ENCODE assay signal across 8 mouse cellular contexts in genomic region chr11:59664818-59665217, GRCm38 (mm10). TPM values are rescaled to one million over a fixed set of nuclear protein-coding genes. Genes with fewer than 3 reads are reported as not detected.
A peak's percentile ranks its signal among the peaks of the same experiment; 100 is the strongest.
DNase-seq lines count a peak whose midpoint lies in the region; ATAC-seq and TF ChIP-seq lines count a peak whose summit lies in the region.

No protein-coding gene starts in this region.

- no peak overlapping the region for H3K27ac ChIP-seq in forebrain, embryonic 10.5 days
- H3K27ac ChIP-seq in forebrain, embryonic 11.5 days (ENCODE audit: low read depth, low read length), result no peak overlapping the region
- H3K27ac ChIP-seq in embryonic facial prominence, embryonic 13.5 days, result no peak overlapping the region
- H3K27ac ChIP-seq in heart, embryonic 14.5 days (replicated peaks in 1 of 2; ENCODE audit: control insufficient read depth in 1 of 2, insufficient read depth in 1 of 2, low read depth in 2 of 2, low read length in 2 of 2), result peak overlapping the region; percentile 84 to 93
- peak overlapping the region; percentile 93 for H3K27ac ChIP-seq in kidney, embryonic 16.5 days (ENCODE audit: low read length)
- no peak overlapping the region for H3K27ac ChIP-seq in liver, embryonic 14.5 days

- no peaks in the 10 kb centered on the region for H3K9me3 ChIP-seq in forebrain, embryonic 10.5 days
- H3K9me3 ChIP-seq in forebrain, embryonic 11.5 days (ENCODE audit: control insufficient read depth, low read length), result no peaks in the 10 kb centered on the region
- H3K9me3 ChIP-seq in embryonic facial prominence, embryonic 13.5 days, result no peaks in the 10 kb centered on the region
- no peaks in the 10 kb centered on the region for H3K9me3 ChIP-seq in heart, embryonic 14.5 days (ENCODE audit: control insufficient read depth, low read length)
- no peaks in the 10 kb centered on the region for H3K9me3 ChIP-seq in kidney, embryonic 16.5 days (ENCODE audit: low read length)
- no peaks in the 10 kb centered on the region for H3K9me3 ChIP-seq in liver, embryonic 14.5 days (ENCODE audit: control insufficient read depth, low read length)

- no peak for DNase-seq in forebrain, embryonic 10.5 days (ENCODE audit: extremely low spot score, low spot score)
- no peak for DNase-seq in forebrain, embryonic 11.5 days (ENCODE audit: low spot score)
- no peak for DNase-seq in liver, embryonic 14.5 days (ENCODE audit: low read depth in 3 of 3, low spot score in 3 of 3)
- peak; percentile 51 for DNase-seq in right cerebral cortex, adult 18-20 months
- no peak for DNase-seq in ovary, postnatal 14 days (ENCODE audit: low spot score)

- peaks cover 18% of the 10 kb centered on the region for H3K27me3 ChIP-seq in forebrain, embryonic 10.5 days (ENCODE audit: poor library complexity, severe bottlenecking)
- H3K27me3 ChIP-seq in forebrain, embryonic 11.5 days (ENCODE audit: control insufficient read depth, insufficient read depth, low read length), result peaks cover 2% of the 10 kb centered on the region; the same call in 1 of the 2 replicates
- H3K27me3 ChIP-seq in embryonic facial prominence, embryonic 13.5 days, result no peaks in the 10 kb centered on the region
- H3K27me3 ChIP-seq in heart, embryonic 14.5 days (ENCODE audit: control insufficient read depth, insufficient read depth, low read length), result no peaks in the 10 kb centered on the region
- no peaks in the 10 kb centered on the region for H3K27me3 ChIP-seq in kidney, embryonic 16.5 days (ENCODE audit: insufficient read depth, low read length)
- no peaks in the 10 kb centered on the region for H3K27me3 ChIP-seq in liver, embryonic 14.5 days (ENCODE audit: control insufficient read depth, insufficient read depth, low read length)

- WGBS in forebrain, embryonic 10.5 days, result 57% methylated on average over 3 of the region's 3 CpGs
- 58% methylated on average over 3 of the region's 3 CpGs for WGBS in forebrain, embryonic 11.5 days
- WGBS in embryonic facial prominence, embryonic 13.5 days, result 23% methylated on average over 3 of the region's 3 CpGs
- 4% methylated on average over 3 of the region's 3 CpGs for WGBS in heart, embryonic 14.5 days
- 29% methylated on average over 3 of the region's 3 CpGs for WGBS in kidney, embryonic 16.5 days
- 57% methylated on average over 3 of the region's 3 CpGs for WGBS in liver, embryonic 14.5 days (ENCODE audit: insufficient replicate concordance)

- no peak for TF ChIP-seq EP300 in liver, embryonic 14.5 days (IDR thresholded peaks at IDR 0.05; ENCODE audit: low read depth)

- H3K36me3 ChIP-seq in forebrain, embryonic 10.5 days (replicated peaks), result no peaks in the 10 kb centered on the region; the same call in 1 of the 2 replicates
- no peaks in the 10 kb centered on the region for H3K36me3 ChIP-seq in forebrain, embryonic 11.5 days (ENCODE audit: control insufficient read depth, insufficient read depth, low read length)
- 0 out of 2 replicates have a peak, but pooled peaks cover 3% of the 10 kb centered on the region for H3K36me3 ChIP-seq in embryonic facial prominence, embryonic 13.5 days
- H3K36me3 ChIP-seq in heart, embryonic 14.5 days (ENCODE audit: control insufficient read depth, insufficient read depth, low read length), result no peaks in the 10 kb centered on the region
- H3K36me3 ChIP-seq in kidney, embryonic 16.5 days (ENCODE audit: insufficient read depth, low read length), result no peaks in the 10 kb centered on the region
- no peaks in the 10 kb centered on the region for H3K36me3 ChIP-seq in liver, embryonic 14.5 days (replicated peaks; ENCODE audit: control insufficient read depth, insufficient read depth, low read depth)

- no peak for ATAC-seq in forebrain, embryonic 11.5 days (replicated peaks; ENCODE audit: low FRiP score)
- ATAC-seq in embryonic facial prominence, embryonic 13.5 days (ENCODE audit: insufficient number of reproducible peaks, insufficient read depth, low FRiP score, low TSS enrichment, low read depth), result no peak
- ATAC-seq in heart, embryonic 14.5 days (ENCODE audit: insufficient number of reproducible peaks, insufficient read depth, low FRiP score, low read depth), result peak; percentile 60
- 0 out of 2 replicates have a peak, but pooled peaks have one; percentile 13 for ATAC-seq in kidney, embryonic 16.5 days (ENCODE audit: low FRiP score, low TSS enrichment)
- no peak for ATAC-seq in liver, embryonic 14.5 days (ENCODE audit: insufficient read depth)

- TF ChIP-seq CTCF in liver, embryonic 14.5 days (IDR thresholded peaks at IDR 0.05; ENCODE audit: low read depth), result no peak

- H3K4me3 ChIP-seq in forebrain, embryonic 10.5 days, result peak overlapping the region; percentile 15; the same call in 1 of the 2 replicates
- no peak overlapping the region for H3K4me3 ChIP-seq in forebrain, embryonic 11.5 days (ENCODE audit: low read depth, low read length)
- peak overlapping the region; percentile 82; the same call in 1 of the 2 replicates for H3K4me3 ChIP-seq in embryonic facial prominence, embryonic 13.5 days
- H3K4me3 ChIP-seq in heart, embryonic 14.5 days (ENCODE audit: control insufficient read depth in 1 of 2, insufficient read depth in 1 of 2, low read depth in 1 of 2, low read length in 2 of 2), result peak overlapping the region in 1 of 2 experiments; percentile 76; a peak in 1 of 4 replicates
- peak overlapping the region; percentile 75; the same call in 1 of the 2 replicates for H3K4me3 ChIP-seq in kidney, embryonic 16.5 days (ENCODE audit: low read length)
- no peak overlapping the region for H3K4me3 ChIP-seq in liver, embryonic 14.5 days (ENCODE audit: insufficient read depth in 1 of 2, low read depth in 2 of 2, low read length in 2 of 2)

- no peak overlapping the region for H3K9ac ChIP-seq in forebrain, embryonic 11.5 days (ENCODE audit: low read length)
- no peak overlapping the region for H3K9ac ChIP-seq in embryonic facial prominence, embryonic 13.5 days
- H3K9ac ChIP-seq in heart, embryonic 14.5 days (ENCODE audit: low read length), result peak overlapping the region; percentile 87
- 0 out of 2 replicates have a peak overlapping the region, but pooled peaks have one; percentile 28 for H3K9ac ChIP-seq in kidney, embryonic 16.5 days (replicated peaks; ENCODE audit: low read length)
- H3K9ac ChIP-seq in liver, embryonic 14.5 days (replicated peaks), result no peak overlapping the region

- no peak overlapping the region for H3K4me2 ChIP-seq in forebrain, embryonic 11.5 days (ENCODE audit: low read depth, low read length, severe bottlenecking)
- peak overlapping the region; percentile 86 for H3K4me2 ChIP-seq in embryonic facial prominence, embryonic 13.5 days
- peak overlapping the region; percentile 92 for H3K4me2 ChIP-seq in heart, embryonic 14.5 days (ENCODE audit: low read length)
- H3K4me2 ChIP-seq in kidney, embryonic 16.5 days (replicated peaks; ENCODE audit: low read depth, low read length), result peak overlapping the region; percentile 92
- 0 out of 2 replicates have a peak overlapping the region, but pooled peaks have one; percentile 4 for H3K4me2 ChIP-seq in liver, embryonic 14.5 days (ENCODE audit: low read depth)

- peaks cover 40% of the 10 kb centered on the region for H3K4me1 ChIP-seq in forebrain, embryonic 10.5 days
- peaks cover 15% of the 10 kb centered on the region for H3K4me1 ChIP-seq in forebrain, embryonic 11.5 days (replicated peaks; ENCODE audit: control insufficient read depth, insufficient read depth, low read length)
- H3K4me1 ChIP-seq in embryonic facial prominence, embryonic 13.5 days, result peaks cover 37% of the 10 kb centered on the region
- H3K4me1 ChIP-seq in heart, embryonic 14.5 days (ENCODE audit: control insufficient read depth in 2 of 2, insufficient read depth in 2 of 2, low read length in 2 of 2), result peaks cover 17 to 53% of the 10 kb centered on the region in 2 experiments
- peaks cover 32% of the 10 kb centered on the region for H3K4me1 ChIP-seq in kidney, embryonic 16.5 days (ENCODE audit: insufficient read depth, low read length)
- peaks cover 10 to 21% of the 10 kb centered on the region in 2 experiments for H3K4me1 ChIP-seq in liver, embryonic 14.5 days (replicated peaks; ENCODE audit: control insufficient read depth in 2 of 2, insufficient read depth in 2 of 2, low read length in 1 of 2)

RNA-seq across cellular contexts. Expression of gene Mprip, which starts 3.7 kb away (rescaled TPM):
- polyA plus RNA-seq in forebrain, embryonic 10.5 days (2016; fragmentation: Nextera tagmentation; extraction: Ambion mirVana), result 24.8 and 28.3 TPM in 2 replicates
- polyA plus RNA-seq in forebrain, embryonic 11.5 days (2014; fragmentation: Nextera tagmentation; extraction: Ambion mirVana), result 97.6 and 104 TPM in 2 replicates
- polyA plus RNA-seq in embryonic facial prominence, embryonic 13.5 days (2015; fragmentation: Nextera tagmentation; extraction: Ambion mirVana), result 39.7 and 40.0 TPM in 2 replicates
- 64.7 and 68.7 TPM in 2 replicates for polyA plus RNA-seq in heart, embryonic 14.5 days (2014; fragmentation: Nextera tagmentation; extraction: Ambion mirVana)
- 42.7 and 43.8 TPM in 2 replicates for polyA plus RNA-seq in kidney, embryonic 16.5 days (2015; fragmentation: Nextera tagmentation; extraction: Ambion mirVana)
- 10.8 and 14.6 TPM in 2 replicates for polyA plus RNA-seq in liver, embryonic 14.5 days (2012; rRNA removed)
- polyA plus RNA-seq in liver, embryonic 14.5 days (2014; fragmentation: Nextera tagmentation; extraction: Ambion mirVana), result 10.2 and 15.7 TPM in 2 replicates

Comparison
In these comparisons a context has a peak if more than half of its experiments do, and no peak if none do; other contexts are left out.
1. H3K4me3 ChIP-seq: peak in forebrain, embryonic 10.5 days (single experiment), embryonic facial prominence, embryonic 13.5 days (single experiment) and kidney, embryonic 16.5 days (single experiment); none in forebrain, embryonic 11.5 days (single experiment) and liver, embryonic 14.5 days (0 of 2).
2. H3K27ac ChIP-seq: peak in heart, embryonic 14.5 days (2 of 2) and kidney, embryonic 16.5 days (single experiment); none in forebrain, embryonic 10.5 days (single experiment), forebrain, embryonic 11.5 days (single experiment), embryonic facial prominence, embryonic 13.5 days (single experiment) and liver, embryonic 14.5 days (single experiment).
3. ATAC-seq: peak in heart, embryonic 14.5 days (single experiment) and kidney, embryonic 16.5 days (single experiment); none in forebrain, embryonic 11.5 days (single experiment), embryonic facial prominence, embryonic 13.5 days (single experiment) and liver, embryonic 14.5 days (single experiment).
4. H3K9ac ChIP-seq: peak in heart, embryonic 14.5 days (single experiment) and kidney, embryonic 16.5 days (single experiment); none in forebrain, embryonic 11.5 days (single experiment), embryonic facial prominence, embryonic 13.5 days (single experiment) and liver, embryonic 14.5 days (single experiment).